Mouse (Mus musculus): ENCODE measurements around the gene Dscaml1.

The Dscaml1 gene

GRCm38 (mm10) chr9:45457200-45457599 lies 30.8 kb downstream of the Dscaml1 start:
- DNase-seq (ENCODE audit: low spot score), result no peak

GRCm38 (mm10) chr9:45458363-45458762 lies 31.9 kb downstream of the Dscaml1 start:
- DNase-seq (ENCODE audit: low spot score), result no peak

GRCm38 (mm10) chr9:45465396-45466019 lies 39.1 kb downstream of the Dscaml1 start:
- DNase-seq (ENCODE audit: low spot score), result no peak

GRCm38 (mm10) chr9:45468235-45468634 lies 41.8 kb downstream of the Dscaml1 start:
- no peak for DNase-seq (ENCODE audit: low spot score)

GRCm38 (mm10) chr9:45470746-45471471 lies 44.5 kb downstream of the Dscaml1 start:
- DNase-seq (ENCODE audit: low spot score), result no peak

GRCm38 (mm10) chr9:45471691-45472090 lies 45.3 kb downstream of the Dscaml1 start:
- no peak for DNase-seq (ENCODE audit: low spot score)

GRCm38 (mm10) chr9:45474874-45475273 lies 48.4 kb downstream of the Dscaml1 start:
- DNase-seq (ENCODE audit: low spot score), result no peak

GRCm38 (mm10) chr9:45480936-45481335 lies 54.5 kb downstream of the Dscaml1 start:
- no peak for DNase-seq (ENCODE audit: low spot score)

GRCm38 (mm10) chr9:45486665-45487074 lies 60.2 kb downstream of the Dscaml1 start:
- DNase-seq (ENCODE audit: low spot score), result no peak

GRCm38 (mm10) chr9:45487179-45487801 lies 60.9 kb downstream of the Dscaml1 start:
- DNase-seq (ENCODE audit: low spot score), result no peak

- DNase-seq (ENCODE audit: low spot score), result no peak
Observed at GRCm38 (mm10) chr9:45490899-45491298, 64.5 kb downstream of the Dscaml1 start.

GRCm38 (mm10) chr9:45494889-45495288 lies 68.5 kb downstream of the Dscaml1 start:
- DNase-seq (ENCODE audit: low spot score), result no peak

GRCm38 (mm10) chr9:45496340-45496739 lies 69.9 kb downstream of the Dscaml1 start:
- no peak for DNase-seq (ENCODE audit: low spot score)

GRCm38 (mm10) chr9:45496944-45497343 lies 70.5 kb downstream of the Dscaml1 start:
- no peak for DNase-seq (ENCODE audit: low spot score)

GRCm38 (mm10) chr9:45499267-45499666 lies 72.8 kb downstream of the Dscaml1 start:
- no peak for DNase-seq (ENCODE audit: low spot score)

- no peak for DNase-seq (ENCODE audit: low spot score)
Observed at GRCm38 (mm10) chr9:45500071-45500595, 73.7 kb downstream of the Dscaml1 start.

- DNase-seq (ENCODE audit: low spot score), result no peak
Observed at GRCm38 (mm10) chr9:45501295-45501927, 75.0 kb downstream of the Dscaml1 start.

GRCm38 (mm10) chr9:45501963-45502641 lies 75.7 kb downstream of the Dscaml1 start:
- no peak for DNase-seq (ENCODE audit: low spot score)

- DNase-seq (ENCODE audit: low spot score), result no peak
Observed at GRCm38 (mm10) chr9:45504977-45505376, 78.5 kb downstream of the Dscaml1 start.

- DNase-seq (ENCODE audit: low spot score), result no peak
Observed at GRCm38 (mm10) chr9:45505487-45505939, 79.1 kb downstream of the Dscaml1 start.

GRCm38 (mm10) chr9:45507482-45507881 lies 81.1 kb downstream of the Dscaml1 start:
- no peak for DNase-seq (ENCODE audit: low spot score)

Measured in urinary bladder, postnatal 10 days (tissue).